Mouse (Mus musculus): ENCODE results near the gene Sec14l2.
"Not testable (repeated sequence)": the region's sequence is repeated elsewhere in the genome, so short reads cannot be mapped to it uniquely, and the experiment has no call there.

Sec14l2 gene

DNA sequence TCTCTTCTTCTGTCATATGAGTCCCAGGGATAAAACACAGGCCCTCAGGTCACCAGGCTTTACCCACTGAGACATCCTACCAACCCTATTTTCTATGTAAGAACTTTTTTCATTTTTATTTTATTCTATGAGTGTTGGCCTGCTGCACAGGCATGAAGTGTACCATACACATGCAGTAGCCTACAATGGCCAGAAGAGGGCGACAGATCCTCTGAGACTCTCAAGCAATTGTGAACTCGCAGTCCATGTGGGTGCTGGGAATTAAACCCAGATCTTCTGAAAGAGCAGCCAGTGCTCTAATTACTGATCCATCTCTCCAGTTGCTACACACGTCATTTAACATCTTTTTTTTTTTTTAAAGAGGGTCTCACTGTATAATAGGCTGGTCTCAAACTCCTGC is 10.2 kb upstream of the Sec14l2 start:
- DNase-seq (ENCODE audit: low read depth, low spot score), result peak; percentile 23

DNA sequence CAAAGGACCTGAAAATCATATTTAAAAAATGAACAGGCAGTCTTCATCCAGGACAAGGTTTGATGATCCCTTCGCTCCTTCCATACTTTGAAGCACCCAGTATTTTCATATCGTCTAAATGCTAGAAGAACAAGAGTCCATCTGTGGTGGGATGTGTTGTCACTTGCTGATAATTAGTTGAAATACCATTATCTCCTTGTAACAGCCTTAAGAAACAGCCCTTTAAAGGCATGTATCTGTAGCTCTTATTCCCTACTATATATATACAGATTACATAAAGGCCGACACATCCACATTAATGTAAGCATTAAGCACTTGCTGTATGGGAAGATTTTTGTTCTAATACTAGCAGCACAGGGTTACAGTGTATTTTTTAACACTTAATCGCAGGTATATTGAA is 5.2 kb upstream of the Sec14l2 start:
- not testable (repeated sequence) for DNase-seq (ENCODE audit: low read depth, low spot score)

DNA sequence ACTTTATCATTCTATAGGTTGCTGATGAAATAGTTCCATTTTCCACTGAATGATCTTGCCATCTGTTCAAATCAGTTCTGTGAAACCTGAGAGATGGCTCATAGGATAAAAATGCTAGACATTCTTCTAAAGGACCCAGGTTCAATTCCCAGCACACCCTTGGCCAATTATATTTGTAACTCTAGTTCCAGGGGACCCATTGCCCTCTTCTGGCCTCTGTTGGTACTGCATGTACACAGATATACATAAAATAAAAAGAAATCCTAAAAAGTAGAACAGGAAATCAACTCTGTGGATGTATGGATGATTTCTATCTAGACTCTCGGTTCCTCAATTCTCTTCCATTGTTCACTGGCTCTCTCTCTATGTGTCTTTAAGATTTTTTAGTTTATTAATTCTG is 3.8 kb upstream of the Sec14l2 start:
- DNase-seq (ENCODE audit: low read depth, low spot score), result peak; percentile 10

DNA sequence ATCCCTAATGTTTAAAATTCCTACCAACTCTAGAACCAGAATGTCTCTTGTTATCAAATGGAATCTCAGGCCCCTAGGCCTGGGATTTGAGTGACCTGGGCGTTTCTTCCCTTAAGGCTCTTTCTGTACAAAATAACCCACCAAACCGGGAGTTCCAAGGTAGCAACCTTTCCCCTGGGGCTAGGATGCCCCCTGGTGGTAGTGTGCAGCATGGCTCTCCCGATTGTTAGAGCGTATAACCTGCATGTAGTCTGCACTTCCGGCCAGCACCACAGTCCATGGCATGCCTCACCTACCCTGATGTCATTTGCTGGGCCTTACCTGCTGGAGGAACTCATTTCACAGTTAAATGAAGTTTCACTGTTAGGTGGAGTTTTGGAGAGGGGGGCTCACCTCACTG is 707 bp upstream of the Sec14l2 start:
- DNase-seq (ENCODE audit: low read depth, low spot score), result peak; percentile 32

DNA sequence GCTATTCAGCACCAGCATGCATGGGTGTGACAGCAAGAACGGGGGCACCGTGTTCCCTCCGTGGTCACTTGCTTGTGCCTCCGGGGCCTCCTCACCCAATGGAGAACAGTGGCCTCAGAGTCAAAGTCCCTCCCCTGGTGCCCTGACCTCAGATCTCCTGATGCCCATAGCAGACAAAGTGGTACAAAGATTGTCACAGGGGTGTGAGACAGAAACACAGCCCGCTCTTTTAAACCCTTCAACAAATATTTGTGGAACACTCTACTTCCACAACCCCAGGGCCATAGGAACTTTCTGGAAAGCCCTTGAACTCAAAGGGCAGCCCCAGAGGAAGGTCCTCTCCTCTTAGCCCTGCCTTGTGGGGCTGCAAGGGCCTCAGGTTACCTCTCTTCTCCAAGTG is 989 bp downstream of the Sec14l2 start:
- no peak for DNase-seq (ENCODE audit: low read depth, low spot score)

DNA sequence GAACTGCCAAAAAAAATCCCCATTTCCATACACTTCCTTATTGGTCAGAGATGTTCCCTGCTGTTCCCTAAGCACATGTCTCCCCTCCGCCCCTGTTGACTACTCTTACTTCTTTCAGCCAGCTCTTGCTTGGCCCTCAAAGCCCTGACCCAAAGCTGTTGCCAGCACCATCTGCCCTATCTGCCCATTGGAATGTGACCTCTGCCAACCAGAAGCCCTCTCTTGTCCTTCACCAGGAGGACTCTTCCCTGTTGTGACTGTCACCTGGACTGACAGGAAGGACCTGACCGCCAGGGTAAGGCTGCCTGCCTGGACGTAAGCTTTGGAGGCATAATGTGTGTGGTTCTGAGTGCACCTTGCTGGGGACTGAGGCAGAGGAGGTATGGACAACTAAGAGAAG is 1.5 kb downstream of the Sec14l2 start:
- DNase-seq (ENCODE audit: low read depth, low spot score), result no peak

DNA sequence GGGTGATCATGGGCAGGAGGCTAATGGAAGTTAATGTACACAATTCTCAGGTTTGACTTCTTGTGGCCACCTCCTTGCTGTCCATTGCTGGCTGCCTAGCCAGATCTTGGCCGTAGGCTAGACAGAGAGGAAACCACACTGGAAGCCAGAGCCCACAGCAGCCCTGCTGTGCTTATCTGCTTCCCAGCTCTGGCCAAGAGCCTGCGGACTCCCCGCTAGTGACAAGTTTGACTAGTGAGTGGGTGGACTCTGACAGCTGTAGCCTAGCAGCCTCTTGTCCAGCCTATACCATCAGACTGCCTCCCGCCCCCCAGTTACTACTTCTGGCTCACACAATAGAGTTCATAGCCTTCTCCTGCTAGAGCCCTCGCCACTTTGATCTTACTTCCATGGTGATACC is 3.6 kb downstream of the Sec14l2 start:
- DNase-seq (ENCODE audit: low read depth, low spot score), result no peak

DNA sequence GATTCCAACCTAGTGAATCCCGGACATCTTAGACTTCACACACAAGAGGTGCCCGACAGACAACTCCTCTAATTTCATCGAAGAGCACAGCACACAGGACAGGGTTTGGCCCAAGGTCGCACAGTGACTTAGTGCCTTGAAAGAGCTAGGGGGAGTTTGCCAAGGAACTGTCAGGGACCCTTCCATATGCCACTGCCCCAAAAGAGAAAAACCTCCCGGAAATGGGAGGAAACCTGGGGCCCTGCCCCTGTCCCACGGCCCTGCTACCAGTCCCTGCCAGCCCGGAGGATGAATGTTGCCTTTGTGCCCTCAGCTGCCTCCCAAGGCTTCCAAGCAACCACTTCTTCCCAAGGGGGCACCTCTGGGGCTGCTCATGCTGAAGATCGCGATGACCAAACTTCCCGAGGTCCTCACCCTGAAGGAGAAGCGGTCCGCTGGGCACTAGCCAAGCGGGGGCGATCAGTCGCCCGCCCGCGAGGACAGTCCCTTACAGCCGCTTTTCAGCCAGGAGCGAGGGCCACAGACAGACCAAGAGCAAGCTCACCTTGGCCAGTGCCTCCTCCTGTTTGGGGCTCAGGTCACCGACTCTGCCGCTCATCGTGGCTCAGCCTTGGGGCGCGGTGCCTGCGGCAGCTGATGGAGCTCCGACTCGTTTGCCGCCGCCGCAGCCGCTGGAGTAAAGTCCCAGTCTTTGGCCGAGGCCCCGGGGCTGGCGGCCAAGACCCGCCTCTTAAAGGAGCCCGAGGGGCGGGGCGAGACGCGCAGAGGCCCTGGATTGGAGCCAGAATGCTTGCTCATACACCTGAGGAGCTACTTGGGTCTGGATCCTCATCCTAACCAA is 4.9 kb downstream of the Sec14l2 start:
- peak; percentile 60 for DNase-seq (ENCODE audit: low read depth, low spot score)

DNA sequence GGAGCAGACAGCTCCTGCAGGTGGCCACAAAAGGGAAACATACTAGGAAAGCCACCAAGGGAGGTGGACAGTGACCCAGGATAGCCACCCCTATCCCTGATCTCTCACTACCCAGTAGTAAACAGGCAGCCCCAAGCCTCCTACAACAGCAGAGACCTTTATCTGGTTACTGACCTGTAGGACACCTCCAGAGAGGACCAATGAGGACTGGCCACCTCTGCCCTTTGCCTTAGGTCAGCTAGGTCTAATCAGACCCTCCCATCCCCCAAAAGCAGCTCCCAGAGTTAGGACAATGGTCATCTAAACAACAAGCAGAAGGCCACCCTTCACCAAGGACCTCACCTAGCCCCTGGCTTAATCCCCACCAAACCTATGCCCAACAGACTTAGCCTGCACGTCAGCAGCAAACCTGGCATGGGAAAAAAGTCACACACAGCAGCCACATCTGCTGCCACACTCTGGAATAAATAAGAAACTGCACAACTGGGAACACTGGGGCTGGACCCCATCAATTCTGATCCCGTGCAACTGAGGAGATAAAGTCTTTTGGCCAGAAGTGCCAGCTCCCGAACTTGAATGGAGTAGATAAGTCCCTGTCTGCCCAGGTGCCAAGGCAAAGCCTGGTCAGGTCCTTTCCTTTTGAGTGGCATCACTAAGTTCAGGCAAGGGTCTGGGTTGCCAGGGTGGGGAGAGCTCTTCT is 5.7 kb downstream of the Sec14l2 start:
- DNase-seq (ENCODE audit: low read depth, low spot score), result no peak

DNA sequence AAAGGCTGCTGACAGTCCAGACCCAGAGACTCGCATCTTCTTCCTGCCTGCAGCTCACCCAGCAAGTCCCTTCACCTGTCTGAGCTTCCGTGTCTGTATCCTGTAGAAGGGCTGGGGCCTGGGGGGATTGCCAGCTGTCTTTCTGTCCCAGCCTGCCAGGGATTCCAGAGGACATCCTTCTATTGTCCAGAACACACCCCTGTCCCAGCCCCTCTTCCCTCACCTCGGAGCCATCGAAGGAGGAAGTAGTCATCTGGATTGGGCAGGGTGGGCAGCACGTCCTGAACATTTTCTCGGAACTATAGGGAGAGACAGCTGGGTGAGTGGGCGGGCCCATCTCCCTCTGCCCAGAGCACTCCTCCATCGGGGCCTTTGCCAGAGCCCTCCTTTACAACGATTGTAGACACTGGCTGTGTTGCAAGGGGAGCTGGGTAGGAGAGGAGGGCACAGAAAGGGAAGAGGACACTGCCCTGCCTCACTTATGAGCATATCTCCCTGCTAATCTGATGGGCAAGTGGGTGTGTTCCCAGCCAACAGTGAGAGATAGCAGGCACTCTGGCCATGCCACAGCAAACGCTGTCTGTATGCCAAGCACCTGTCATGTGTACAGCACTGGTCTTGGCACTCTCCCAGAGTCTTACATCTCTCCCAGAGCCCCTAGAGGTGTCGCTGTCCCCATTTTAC is 6.6 kb downstream of the Sec14l2 start:
- no peak for DNase-seq (ENCODE audit: low read depth, low spot score)

DNA sequence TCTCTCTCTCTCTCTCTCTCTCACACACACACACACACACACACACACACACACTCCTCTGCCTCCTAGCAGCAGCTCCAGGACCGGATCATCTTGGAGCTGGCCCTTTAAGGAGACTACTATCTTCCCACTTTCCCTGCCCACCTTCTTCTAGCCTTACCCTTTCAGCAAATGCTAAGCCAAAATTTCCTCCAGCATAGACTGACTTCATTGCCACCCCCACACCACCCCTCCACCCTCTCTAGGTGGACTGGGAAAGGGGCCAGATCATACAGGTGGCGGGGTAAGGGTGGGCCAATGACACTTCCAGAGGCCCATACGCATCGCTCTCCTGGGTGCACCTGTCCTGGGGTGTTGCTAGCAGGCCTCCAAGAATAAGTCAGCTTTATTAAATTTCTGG is 7.8 kb downstream of the Sec14l2 start:
- no peak for DNase-seq (ENCODE audit: low read depth, low spot score)

DNA sequence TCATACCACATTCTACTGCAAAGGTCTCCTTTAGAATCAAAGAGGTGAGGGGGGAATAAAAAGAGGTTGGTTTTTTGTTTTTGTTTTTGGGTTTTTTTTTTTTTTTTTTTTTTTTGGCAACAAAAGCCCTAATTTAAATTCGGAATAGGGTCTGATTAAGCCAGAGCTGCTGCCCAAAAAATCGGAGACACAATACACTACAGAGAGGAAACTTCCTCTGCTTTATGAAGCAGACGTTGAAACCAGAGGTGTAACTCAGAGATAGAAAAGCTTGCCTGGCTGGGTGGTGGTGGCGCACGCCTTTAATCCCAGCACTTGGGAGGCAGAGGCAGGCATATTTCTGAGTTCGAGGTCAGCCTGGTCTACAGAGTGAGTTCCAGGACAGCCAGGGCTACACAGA is 8.7 kb downstream of the Sec14l2 start:
- not testable (repeated sequence) for DNase-seq (ENCODE audit: low read depth, low spot score)

DNA sequence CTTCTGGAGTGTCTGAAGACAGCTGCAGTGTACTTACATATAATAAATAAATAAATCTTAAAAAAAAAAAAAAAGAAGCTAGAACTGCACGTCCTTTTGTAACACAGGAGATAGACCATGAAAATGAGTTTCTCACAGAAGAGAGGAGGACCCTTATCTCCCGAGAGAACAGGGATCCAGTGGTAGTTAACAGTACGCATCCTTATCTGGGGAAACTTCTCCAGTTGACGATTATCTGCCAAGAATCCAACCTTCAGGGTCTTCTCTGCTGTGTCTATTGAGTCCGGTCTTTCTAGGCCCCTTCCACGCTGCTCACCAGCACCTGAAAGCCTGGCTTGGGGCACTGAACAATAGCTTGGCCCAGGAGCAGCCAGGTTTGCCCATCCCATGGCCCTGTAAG is 9.2 kb downstream of the Sec14l2 start:
- DNase-seq (ENCODE audit: low read depth, low spot score), result no peak

DNA sequence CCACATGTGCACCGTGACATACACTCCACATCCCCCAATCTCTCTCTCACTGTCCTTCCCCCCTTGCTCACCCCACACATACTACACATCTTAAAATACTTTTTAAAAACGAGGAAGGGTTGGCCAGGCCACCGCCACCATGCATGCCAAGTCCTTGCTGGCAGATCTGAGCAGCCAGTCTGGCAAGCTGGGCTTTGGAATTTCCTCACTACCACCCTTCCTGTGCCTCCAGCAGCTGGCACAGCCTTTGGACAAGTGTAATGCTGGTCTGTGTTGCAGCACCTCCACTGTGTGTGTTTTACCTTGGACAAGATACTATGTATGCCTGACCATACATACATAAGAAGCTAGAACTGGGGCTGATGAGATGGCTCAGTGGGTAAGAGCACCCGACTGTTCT is 9.7 kb downstream of the Sec14l2 start:
- no peak for DNase-seq (ENCODE audit: low read depth, low spot score)

DNA sequence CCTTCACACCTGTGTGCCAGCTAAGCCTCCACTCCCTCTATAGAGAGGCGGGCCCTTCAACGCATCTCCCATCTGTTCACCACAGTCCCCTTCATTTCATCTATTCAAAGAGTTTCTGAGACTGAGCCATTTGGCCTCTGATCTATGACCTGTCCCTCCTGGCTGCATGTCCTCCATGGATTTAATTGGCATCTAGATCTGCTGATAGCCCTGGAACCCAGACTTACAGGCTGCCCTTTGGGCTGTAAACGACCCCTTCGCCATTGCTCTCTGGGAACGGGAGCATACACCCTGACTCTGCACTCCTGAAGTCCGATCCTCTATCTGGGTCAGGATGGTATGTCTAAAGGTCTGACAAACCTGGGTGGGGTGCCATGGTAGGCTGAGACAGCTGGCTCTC is 10.4 kb downstream of the Sec14l2 start:
- no peak for DNase-seq (ENCODE audit: low read depth, low spot score)

DNA sequence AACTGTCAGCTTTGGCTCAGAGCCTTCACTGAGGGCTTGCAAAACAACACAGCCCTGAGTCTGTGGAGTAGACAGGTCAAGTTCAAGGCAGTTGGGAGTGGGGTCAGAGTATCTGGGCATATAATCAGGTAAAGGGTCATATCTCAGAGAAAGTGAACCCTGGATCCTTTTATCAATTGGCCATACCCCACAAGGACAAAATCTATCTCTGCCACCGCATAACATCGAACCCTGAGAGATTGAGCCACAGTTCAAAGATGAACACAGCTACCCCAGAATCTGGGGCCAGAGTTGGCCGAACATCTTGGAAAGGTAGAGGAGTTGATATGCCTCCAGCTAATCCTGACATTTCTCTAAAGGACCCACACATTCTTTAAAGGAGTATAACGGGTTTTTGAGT is 11.2 kb downstream of the Sec14l2 start:
- no peak for DNase-seq (ENCODE audit: low read depth, low spot score)

DNA sequence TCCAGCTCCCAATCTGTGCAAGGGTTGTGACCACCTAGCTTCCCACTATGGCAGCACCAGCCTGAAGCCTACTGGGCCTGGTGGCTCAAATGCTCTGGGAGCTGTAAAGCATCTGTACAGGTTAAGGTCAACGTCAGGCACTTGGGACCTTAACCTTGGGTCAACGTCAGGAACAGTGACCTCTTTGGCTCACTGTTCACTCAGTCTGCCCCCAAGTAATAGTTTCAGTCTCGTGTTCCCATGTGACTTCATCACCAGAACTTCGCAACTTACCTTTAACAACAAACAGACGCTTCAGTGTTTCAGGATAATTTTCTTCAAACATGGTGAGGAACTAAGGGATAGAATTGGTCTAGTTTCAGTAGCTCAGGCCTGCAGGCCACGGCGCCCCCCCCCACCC is 14.5 kb downstream of the Sec14l2 start:
- no peak for DNase-seq (ENCODE audit: low read depth, low spot score)

DNA sequence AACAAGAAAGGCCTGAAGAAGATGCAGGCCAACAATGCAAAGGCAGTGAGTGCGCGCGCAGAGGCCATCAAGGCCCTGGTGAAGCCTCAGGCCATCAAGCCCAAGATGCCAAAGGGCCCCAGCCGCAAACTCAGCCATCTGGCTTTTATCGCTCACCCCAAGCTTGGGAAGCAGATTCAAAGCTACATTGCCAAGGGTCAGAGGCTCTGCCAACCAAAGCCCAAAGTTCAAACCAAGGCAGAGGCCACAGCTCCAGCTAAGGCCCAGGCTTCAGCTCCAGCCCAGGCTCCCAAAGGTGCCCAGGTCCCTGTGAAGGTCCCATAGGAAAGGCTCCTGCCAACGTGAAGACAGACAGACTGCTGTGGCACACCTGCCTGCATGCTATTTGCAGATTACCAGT is 15.3 kb downstream of the Sec14l2 start:
- not testable (repeated sequence) for DNase-seq (ENCODE audit: low read depth, low spot score)

DNA sequence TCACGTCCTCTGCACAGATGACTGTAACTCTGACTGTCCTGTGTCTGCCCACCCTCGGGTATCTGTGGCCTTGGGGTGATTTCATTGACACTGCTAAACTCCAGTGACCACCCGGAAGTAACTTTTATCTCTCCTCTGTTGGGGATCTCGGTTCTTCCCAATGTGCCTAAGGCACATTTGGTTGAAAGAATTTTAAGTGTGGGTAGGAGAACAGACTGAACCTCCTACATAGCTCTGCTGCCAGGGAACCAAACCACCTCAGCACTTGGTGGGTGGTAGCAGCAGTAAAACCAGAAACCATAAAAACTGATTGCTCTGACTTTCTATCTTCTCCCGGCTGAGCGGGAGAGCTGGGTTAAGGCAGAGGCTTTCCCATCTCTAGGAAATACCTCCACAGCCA is 17.8 kb downstream of the Sec14l2 start:
- DNase-seq (ENCODE audit: low read depth, low spot score), result no peak

DNA sequence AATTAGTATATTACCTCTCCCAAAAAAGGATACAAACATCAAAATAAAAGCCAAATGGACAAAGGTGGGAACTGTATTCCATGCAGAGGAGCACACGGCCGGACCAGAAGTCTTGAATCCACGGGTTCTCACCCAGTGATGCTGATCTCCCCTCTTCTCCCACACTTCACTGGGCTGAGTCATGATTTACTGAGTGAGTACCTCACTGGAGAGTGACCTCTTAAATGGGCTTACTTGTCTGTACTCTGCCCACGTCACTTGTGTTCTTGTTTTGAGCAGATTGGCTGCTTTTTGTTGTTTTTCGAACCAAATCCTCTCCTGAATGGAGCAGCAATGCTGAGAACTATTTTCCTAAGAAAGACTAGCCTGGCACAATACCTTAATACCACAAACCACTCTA is 18.2 kb downstream of the Sec14l2 start:
- no peak for DNase-seq (ENCODE audit: low read depth, low spot score)

DNA sequence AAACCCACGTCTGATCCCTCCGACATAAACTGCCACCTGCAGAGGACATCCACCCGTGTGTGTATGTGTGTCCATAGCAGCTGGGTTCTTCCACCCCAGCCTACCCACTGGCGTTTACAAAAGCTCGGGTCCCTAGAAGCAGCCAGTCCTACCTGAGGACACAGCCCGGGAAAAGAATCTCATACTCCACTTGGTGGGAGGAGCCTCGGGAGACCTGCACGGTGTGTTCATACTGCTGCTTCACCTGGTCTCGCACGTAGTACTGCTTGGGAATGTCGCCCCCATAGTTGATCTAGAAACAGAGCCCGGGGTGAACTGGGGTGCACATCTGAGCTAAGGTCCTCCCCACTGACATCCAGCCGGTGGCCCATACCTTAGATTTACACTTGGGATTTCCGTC is 19.7 kb downstream of the Sec14l2 start:
- DNase-seq (ENCODE audit: low read depth, low spot score), result no peak

DNA sequence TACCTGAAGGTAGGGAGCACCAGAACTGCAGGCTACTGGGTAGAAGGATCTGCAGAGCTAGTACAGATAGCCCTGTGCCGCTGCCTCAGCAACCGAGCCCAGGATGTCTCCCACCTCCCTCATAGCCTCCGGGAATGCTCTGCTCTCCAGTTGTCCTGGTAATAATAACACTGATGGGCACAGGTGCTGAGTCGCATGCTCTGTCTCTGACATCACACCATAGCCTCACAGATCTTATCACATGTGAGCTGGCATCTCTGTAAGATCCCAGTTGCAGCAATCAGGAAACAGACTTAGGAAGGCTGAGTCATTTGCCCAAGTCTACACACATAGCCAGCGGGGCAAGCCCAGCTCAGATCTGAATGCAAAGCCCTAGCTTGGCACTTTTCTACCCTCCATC is 21.4 kb downstream of the Sec14l2 start:
- DNase-seq (ENCODE audit: low read depth, low spot score), result no peak

DNA sequence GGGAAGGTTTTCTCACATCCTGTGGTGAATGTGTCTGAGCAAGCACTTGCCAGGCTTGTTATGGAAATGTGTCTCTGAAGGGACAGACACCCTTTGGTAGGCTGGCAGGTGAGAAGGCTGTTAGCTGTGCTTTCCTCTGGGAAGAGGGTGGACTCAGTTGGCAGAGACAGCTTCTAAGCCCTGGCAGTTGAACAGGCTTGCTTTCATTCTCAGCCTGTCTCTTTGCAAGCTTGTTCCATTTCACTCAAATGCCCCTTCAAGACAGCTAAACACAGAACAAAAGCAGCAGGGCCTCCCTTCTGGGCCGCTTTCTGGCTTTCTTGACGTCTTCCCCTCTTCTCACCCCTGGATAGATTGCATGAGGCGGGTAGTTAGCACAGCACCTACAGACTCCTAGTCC is 23.8 kb downstream of the Sec14l2 start:
- no peak for DNase-seq (ENCODE audit: low read depth, low spot score)
